Mouse (Mus musculus) heart, embryonic 12.5 days (tissue): ENCODE data around the gene Nat8f2. TPM values are rescaled to one million over a fixed set of nuclear protein-coding genes. Genes with fewer than 3 reads are reported as not detected.
A peak's percentile ranks its signal among the peaks of the same experiment; 100 is the strongest.
"Not testable (repeated sequence)": the region's sequence is repeated elsewhere in the genome, so short reads cannot be mapped to it uniquely, and the experiment has no call there.

Experiments used
- ATAC-seq: fragments of 200-750 bp; cut with Nextera tagmentation; 2 replicates; pipeline ENCODE4 v1.8.0; 2017; ENCODE audit warnings: moderate TSS enrichment, moderate library complexity; ENCODE audit not compliant: insufficient number of reproducible peaks, low FRiP score
- H3K27ac ChIP-seq: fragments of 300-500 bp; sonication (generic); 2 replicates; pipeline ENCODE4 v1.5.1; 2016; ENCODE audit warnings: mild to moderate bottlenecking, moderate library complexity; ENCODE audit not compliant: poor library complexity, severe bottlenecking
- H3K27me3 ChIP-seq: fragments of 300-500 bp; sonication (generic); replicated peaks from 2 replicates; pipeline ENCODE4 v1.6.1; 2016; ENCODE audit warnings: mild to moderate bottlenecking, moderate library complexity
- H3K36me3 ChIP-seq: fragments of 300-500 bp; sonication (generic); 2 replicates; pipeline ENCODE4 v1.6.1; 2016; ENCODE audit warnings: mild to moderate bottlenecking, moderate library complexity
- H3K4me1 ChIP-seq: fragments of 300-500 bp; sonication (generic); replicated peaks from 2 replicates; pipeline ENCODE4 v1.6.1; 2016; ENCODE audit warnings: mild to moderate bottlenecking
- H3K4me2 ChIP-seq: fragments of 300-500 bp; sonication (generic); 2 replicates; pipeline ENCODE4 v1.6.1; 2016; ENCODE audit warnings: mild to moderate bottlenecking, moderate library complexity
- H3K4me3 ChIP-seq: fragments of 300-500 bp; sonication (generic); 2 replicates; pipeline ENCODE4 v1.5.1; 2016; ENCODE audit warnings: mild to moderate bottlenecking
- H3K9ac ChIP-seq: fragments of 300-500 bp; sonication (generic); 2 replicates; pipeline ENCODE4 v1.6.1; 2016; ENCODE audit warnings: mild to moderate bottlenecking, moderate library complexity
- H3K9me3 ChIP-seq: fragments of 300-500 bp; sonication (generic); replicated peaks from 2 replicates; pipeline ENCODE4 v1.6.1; 2016; ENCODE audit warnings: mild to moderate bottlenecking, moderate library complexity
- WGBS: fragments of 180-500 bp; shearing (Covaris S2); methylation state at CpG from one replicate; pipeline ENCODE4 v1.1.7; 2016; 5-methylcytosine and 5-hydroxymethylcytosine counted together
- polyA plus RNA-seq: library from polyadenylated mRNA; unstranded; fragments of >200 nt; fragmentation: Nextera tagmentation; extraction: Ambion mirVana; gene quantifications from 2 replicates; pipeline ENCODE4 v1.2.1, GENCODE M21; 2016

The Nat8f2 gene
- polyA plus RNA-seq = not detected in 2 replicates

- not testable (repeated sequence) for H3K4me2 ChIP-seq, H3K4me1 ChIP-seq, H3K36me3 ChIP-seq, H3K9me3 ChIP-seq, ATAC-seq, H3K27me3 ChIP-seq, H3K27ac ChIP-seq, H3K9ac ChIP-seq, H3K4me3 ChIP-seq
- WGBS = 82% methylated on average over 5 of the region's 5 CpGs
These were observed at the start of gene Nat8f2 for GRCm38 (mm10) chr6:85869006-85869405. TSS of gene Nat8f2 (minus strand) at chr6:85869158.

GRCm38 (mm10) chr6:85918341-85918740 lies 49.4 kb upstream of the Nat8f2 start:
- not testable (repeated sequence) for H3K27me3 ChIP-seq, ATAC-seq, H3K9ac ChIP-seq, H3K27ac ChIP-seq, H3K9me3 ChIP-seq, H3K4me2 ChIP-seq, H3K4me3 ChIP-seq
- Histone ChIP-seq H3K4me1 (peaks cover 10% of the 10 kb centered on the region), H3K36me3 (peaks cover 11% of the 10 kb centered on the region)
- WGBS = 91% methylated on average over 3 of the region's 3 CpGs

- no peak for ATAC-seq
- peaks cover 2% of the 10 kb centered on the region for H3K36me3 ChIP-seq
- no peaks in the 10 kb centered on the region for H3K27me3 ChIP-seq
- peak overlapping the region; percentile 85 for H3K27ac ChIP-seq
- H3K4me3 ChIP-seq = peak overlapping the region; percentile 67
- H3K9me3 ChIP-seq = no peaks in the 10 kb centered on the region
- H3K9ac ChIP-seq = peak overlapping the region; percentile 81
- H3K4me1 ChIP-seq = peaks cover 10% of the 10 kb centered on the region
- peak overlapping the region; percentile 88 for H3K4me2 ChIP-seq
- WGBS = 81% methylated on average over 6 of the region's 6 CpGs
These were observed 47.6 kb upstream of the Nat8f2 start for GRCm38 (mm10) chr6:85916596-85916995.

- peaks cover 10% of the 10 kb centered on the region for H3K4me1 ChIP-seq
- H3K9me3 ChIP-seq, H3K36me3 ChIP-seq, H3K27me3 ChIP-seq: not testable (repeated sequence)
- ATAC-seq = peak; percentile 96
- H3K4me2 ChIP-seq = peak within 1 kb of the TSS; percentile 88
- H3K27ac ChIP-seq = peak within 1 kb of the TSS; percentile 85
- H3K9ac ChIP-seq = peak within 1 kb of the TSS; percentile 81
- peak within 1 kb of the TSS; percentile 67 for H3K4me3 ChIP-seq
- under 1% methylated on average over 61 of the region's 61 CpGs for WGBS
These were observed 46.9 kb upstream of the Nat8f2 start, which contains the start of gene Nat8f1 for GRCm38 (mm10) chr6:85915539-85916513. TSS of gene Nat8f1 (minus strand) at chr6:85915687.

- Histone ChIP-seq H3K9ac (peak overlapping the region; percentile 81), H3K4me1 (peaks cover 10% of the 10 kb centered on the region), H3K4me3 (peak overlapping the region; percentile 67), H3K36me3 (no peaks in the 10 kb centered on the region), H3K27me3 (no peaks in the 10 kb centered on the region), H3K27ac (peak overlapping the region; percentile 85), H3K9me3 (no peaks in the 10 kb centered on the region), H3K4me2 (peak overlapping the region; percentile 88)
- WGBS = 3% methylated on average over 11 of the region's 11 CpGs
- ATAC-seq = no peak
These were observed 46.2 kb upstream of the Nat8f2 start for GRCm38 (mm10) chr6:85915141-85915538.

- H3K36me3 ChIP-seq = no peaks in the 10 kb centered on the region
- 86% methylated on average over 3 of the region's 3 CpGs for WGBS
- no peak within 1 kb of the TSS for H3K27ac ChIP-seq
- H3K4me2 ChIP-seq = no peak within 1 kb of the TSS
- no peak within 1 kb of the TSS for H3K9ac ChIP-seq
- no peaks in the 10 kb centered on the region for H3K27me3 ChIP-seq
- peaks cover 10% of the 10 kb centered on the region for H3K4me1 ChIP-seq
- ATAC-seq = no peak
- no peaks in the 10 kb centered on the region for H3K9me3 ChIP-seq
- no peak within 1 kb of the TSS for H3K4me3 ChIP-seq
These were observed 42.6 kb upstream of the Nat8f2 start, which contains the start of gene Tprkb for GRCm38 (mm10) chr6:85911587-85911986. TSS of gene Tprkb (plus strand) at chr6:85911865.

GRCm38 (mm10) chr6:85909704-85910103 lies 40.7 kb upstream of the Nat8f2 start:
- peaks cover 2% of the 10 kb centered on the region for H3K4me1 ChIP-seq
- no peaks in the 10 kb centered on the region for H3K36me3 ChIP-seq
- H3K27ac ChIP-seq = no peak overlapping the region
- no peak overlapping the region for H3K4me2 ChIP-seq
- H3K9ac ChIP-seq = no peak overlapping the region
- H3K4me3 ChIP-seq = no peak overlapping the region
- H3K27me3 ChIP-seq = no peaks in the 10 kb centered on the region
- 86% methylated on average over 1 of the region's 1 CpGs for WGBS
- H3K9me3 ChIP-seq = no peaks in the 10 kb centered on the region
- ATAC-seq = no peak

- Histone ChIP-seq H3K4me1 (no peaks in the 10 kb centered on the region), H3K4me3 (no peak overlapping the region), H3K36me3 (no peaks in the 10 kb centered on the region), H3K9me3 (no peaks in the 10 kb centered on the region), H3K27me3 (no peaks in the 10 kb centered on the region), H3K4me2 (no peak overlapping the region), H3K9ac (no peak overlapping the region), H3K27ac (no peak overlapping the region)
- 59% methylated on average over 3 of the region's 3 CpGs for WGBS
- ATAC-seq = no peak
These were observed 39.4 kb upstream of the Nat8f2 start for GRCm38 (mm10) chr6:85908341-85908740.

- not testable (repeated sequence) for H3K27me3 ChIP-seq, H3K4me1 ChIP-seq, H3K27ac ChIP-seq, H3K9me3 ChIP-seq, H3K36me3 ChIP-seq, H3K9ac ChIP-seq, H3K4me3 ChIP-seq, H3K4me2 ChIP-seq, ATAC-seq
- 65% methylated on average over 2 of the region's 2 CpGs for WGBS
These were observed 38.0 kb upstream of the Nat8f2 start for GRCm38 (mm10) chr6:85906911-85907351.

- not testable (repeated sequence) for H3K36me3 ChIP-seq, H3K27me3 ChIP-seq, H3K9me3 ChIP-seq, H3K27ac ChIP-seq, H3K4me1 ChIP-seq, H3K9ac ChIP-seq
- Histone ChIP-seq H3K4me3 (peak within 1 kb of the TSS; percentile 42), H3K4me2 (peak within 1 kb of the TSS; percentile 61)
- 0 out of 2 replicates have a peak, but pooled peaks have one; percentile 71 for ATAC-seq
- WGBS = 15% methylated on average over 20 of the region's 20 CpGs
These were observed 35.7 kb upstream of the Nat8f2 start, which contains the start of gene Nat8f4 for GRCm38 (mm10) chr6:85904642-85905061. TSS of gene Nat8f4 (minus strand) at chr6:85904884.

GRCm38 (mm10) chr6:85902303-85902702 lies 33.3 kb upstream of the Nat8f2 start:
- Histone ChIP-seq H3K4me2 (no peak overlapping the region), H3K27ac (no peak overlapping the region)
- WGBS = 77% methylated on average over 2 of the region's 2 CpGs

More at GRCm38 (mm10) chr6:85902303-85902702, 33.3 kb upstream of the Nat8f2 start:
- Histone ChIP-seq H3K9ac (no peak overlapping the region), H3K36me3 (no peaks in the 10 kb centered on the region), H3K4me3 (no peak overlapping the region), H3K9me3 (no peaks in the 10 kb centered on the region), H3K4me1 (no peaks in the 10 kb centered on the region), H3K27me3 (no peaks in the 10 kb centered on the region)
- ATAC-seq = no peak
